Mouse (Mus musculus): ENCODE results near the gene Gm17334. TPM values are rescaled to one million over a fixed set of nuclear protein-coding genes. Genes with fewer than 3 reads are reported as not detected.
A peak's percentile ranks its signal among the peaks of the same experiment; 100 is the strongest.

Gm17334 gene
- polyA plus RNA-seq, 1 experiment: 4.6 TPM

DNA sequence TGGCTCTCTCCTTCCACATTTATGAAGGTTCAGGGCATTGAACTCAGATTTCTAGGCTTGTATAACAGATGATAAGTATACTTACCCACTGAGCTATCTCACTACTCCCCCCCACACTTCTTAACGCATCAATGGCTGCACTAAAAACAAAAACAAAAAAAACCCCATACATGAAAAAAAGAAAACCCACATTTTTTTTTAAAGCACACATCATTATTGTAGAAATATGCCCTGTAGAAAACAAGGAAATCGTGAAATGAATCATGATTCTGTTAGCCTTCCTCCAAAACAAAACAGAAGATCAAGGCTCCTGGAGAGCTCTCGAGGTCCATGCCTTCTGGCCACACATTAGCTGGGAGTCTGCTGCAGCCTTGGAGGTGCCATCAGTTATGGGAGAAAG lies 38.3 kb upstream of the Gm17334 start:
- TF ChIP-seq CTCF (IDR thresholded peaks at IDR 0.05; ENCODE audit: insufficient read depth, low read length) (no peak), POLR2A (IDR thresholded peaks at IDR 0.05; ENCODE audit: borderline replicate concordance, extremely low read depth, low read depth, low read length) (no peak)
- 76% methylated on average over 3 of the region's 3 CpGs for WGBS
- peaks cover 17% of the 10 kb centered on the region for H3K4me1 ChIP-seq (ENCODE audit: control insufficient read depth, insufficient read depth, low read length)
- H3K4me3 ChIP-seq (replicated peaks; ENCODE audit: extremely low read depth, low read depth, low read length): no peak overlapping the region
- DNase-seq: no peak

DNA sequence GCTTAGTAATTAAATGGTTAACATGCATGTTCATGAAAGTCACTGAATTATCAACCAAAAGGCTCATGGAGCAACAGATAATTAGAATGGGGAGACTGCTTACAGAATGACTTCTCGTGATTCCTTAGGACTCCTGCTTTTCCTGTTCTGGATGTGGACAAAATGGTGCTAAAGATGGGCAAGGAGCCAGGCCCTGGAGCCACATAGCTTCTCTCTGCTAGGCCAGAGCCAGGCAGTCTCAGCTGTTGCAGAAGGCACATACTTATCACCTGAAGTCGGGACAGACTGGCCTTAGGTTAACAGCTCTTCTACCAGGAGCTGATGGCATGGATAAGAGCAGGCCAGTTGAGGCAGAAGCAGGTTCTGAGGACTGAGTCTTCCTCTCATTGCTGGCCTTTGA lies 37.8 kb upstream of the Gm17334 start:
- DNase-seq: no peak
- Histone ChIP-seq H3K4me1 (ENCODE audit: control insufficient read depth, insufficient read depth, low read length) (peaks cover 22% of the 10 kb centered on the region), H3K4me3 (replicated peaks; ENCODE audit: extremely low read depth, low read depth, low read length) (no peak overlapping the region)
- WGBS: 38% methylated on average over 2 of the region's 2 CpGs
- TF ChIP-seq CTCF (IDR thresholded peaks at IDR 0.05; ENCODE audit: insufficient read depth, low read length): no peak
- TF ChIP-seq POLR2A (IDR thresholded peaks at IDR 0.05; ENCODE audit: borderline replicate concordance, extremely low read depth, low read depth, low read length): no peak

DNA sequence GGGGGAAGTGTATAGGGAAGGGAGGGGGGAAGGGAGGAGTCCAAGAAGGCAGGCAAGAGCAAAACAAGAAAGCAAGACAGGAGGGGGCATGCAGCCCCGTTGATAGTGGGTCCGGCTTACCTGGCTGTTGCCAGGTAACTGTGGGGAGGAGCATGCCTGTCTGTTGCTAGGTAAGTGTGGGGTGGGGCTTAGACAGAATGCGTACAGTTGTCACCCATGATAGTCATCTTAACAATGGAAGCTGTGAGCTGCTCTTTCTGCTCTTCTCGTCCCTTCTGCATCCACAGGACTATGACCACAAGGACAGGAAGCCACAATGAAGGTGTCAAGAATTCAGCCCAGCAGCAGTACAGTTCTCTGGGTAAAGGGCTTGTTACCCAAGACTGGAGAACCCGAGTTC lies 37.2 kb upstream of the Gm17334 start:
- Histone ChIP-seq H3K4me3 (replicated peaks; ENCODE audit: extremely low read depth, low read depth, low read length) (no peak overlapping the region), H3K4me1 (ENCODE audit: control insufficient read depth, insufficient read depth, low read length) (peaks cover 27% of the 10 kb centered on the region)
- DNase-seq: no peak
- 48% methylated on average over 5 of the region's 5 CpGs for WGBS
- TF ChIP-seq POLR2A (IDR thresholded peaks at IDR 0.05; ENCODE audit: borderline replicate concordance, extremely low read depth, low read depth, low read length) (no peak), CTCF (IDR thresholded peaks at IDR 0.05; ENCODE audit: insufficient read depth, low read length) (no peak)

DNA sequence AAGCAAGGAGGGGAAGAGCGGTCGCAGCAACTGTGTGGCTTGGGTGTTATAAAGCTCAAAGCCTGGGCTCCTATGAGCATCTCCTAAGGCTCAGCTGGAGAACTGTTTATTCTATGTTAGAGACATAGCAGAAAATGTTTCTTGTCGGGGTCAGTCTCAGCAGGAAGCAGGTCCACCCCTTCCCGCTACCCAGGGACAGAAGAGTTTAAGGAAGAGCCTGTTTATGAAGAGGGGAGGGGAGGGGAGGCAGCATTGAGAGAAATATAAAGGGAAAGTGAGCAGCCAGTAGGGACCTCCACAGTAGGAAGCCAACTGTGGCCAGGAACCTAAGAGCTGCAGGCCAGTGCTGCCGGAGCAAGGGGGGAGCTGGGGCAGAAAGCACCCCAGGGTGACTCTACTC lies 36.4 kb upstream of the Gm17334 start:
- DNase-seq: no peak
- H3K4me1 ChIP-seq (ENCODE audit: control insufficient read depth, insufficient read depth, low read length): peaks cover 27% of the 10 kb centered on the region
- no peak overlapping the region for H3K4me3 ChIP-seq (replicated peaks; ENCODE audit: extremely low read depth, low read depth, low read length)
- WGBS: 36% methylated on average over 5 of the region's 5 CpGs
- TF ChIP-seq CTCF (IDR thresholded peaks at IDR 0.05; ENCODE audit: insufficient read depth, low read length): no peak
- TF ChIP-seq POLR2A (IDR thresholded peaks at IDR 0.05; ENCODE audit: borderline replicate concordance, extremely low read depth, low read depth, low read length): peak; percentile 41; the same call in 1 of the 2 replicates

DNA sequence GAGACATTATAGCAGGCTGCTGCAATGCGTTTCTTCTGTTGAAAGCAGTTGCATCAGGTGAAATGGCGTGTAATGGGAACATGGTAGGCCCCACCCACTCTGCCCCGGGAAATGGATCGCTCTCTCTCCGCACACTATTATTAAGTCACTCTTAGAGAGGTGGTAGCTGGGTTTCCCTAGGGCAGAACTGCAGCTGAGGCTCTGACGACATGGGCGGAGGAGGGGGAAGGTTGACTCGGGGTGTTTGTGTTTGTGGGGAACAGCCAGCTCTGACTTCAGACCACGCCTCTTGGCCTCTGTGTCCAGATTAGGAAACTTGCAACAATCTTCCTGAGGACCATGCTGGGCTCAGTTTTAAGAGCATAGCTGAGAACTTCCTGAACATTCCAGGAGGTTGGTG lies 32.8 kb upstream of the Gm17334 start:
- Histone ChIP-seq H3K4me1 (ENCODE audit: control insufficient read depth, insufficient read depth, low read length) (peaks cover 21% of the 10 kb centered on the region), H3K4me3 (replicated peaks; ENCODE audit: extremely low read depth, low read depth, low read length) (no peak overlapping the region)
- WGBS: 21% methylated on average over 9 of the region's 9 CpGs
- TF ChIP-seq POLR2A (IDR thresholded peaks at IDR 0.05; ENCODE audit: borderline replicate concordance, extremely low read depth, low read depth, low read length) (peak; percentile 14; the same call in 1 of the 2 replicates), CTCF (IDR thresholded peaks at IDR 0.05; ENCODE audit: insufficient read depth, low read length) (no peak)
- DNase-seq: peak; percentile 73

DNA sequence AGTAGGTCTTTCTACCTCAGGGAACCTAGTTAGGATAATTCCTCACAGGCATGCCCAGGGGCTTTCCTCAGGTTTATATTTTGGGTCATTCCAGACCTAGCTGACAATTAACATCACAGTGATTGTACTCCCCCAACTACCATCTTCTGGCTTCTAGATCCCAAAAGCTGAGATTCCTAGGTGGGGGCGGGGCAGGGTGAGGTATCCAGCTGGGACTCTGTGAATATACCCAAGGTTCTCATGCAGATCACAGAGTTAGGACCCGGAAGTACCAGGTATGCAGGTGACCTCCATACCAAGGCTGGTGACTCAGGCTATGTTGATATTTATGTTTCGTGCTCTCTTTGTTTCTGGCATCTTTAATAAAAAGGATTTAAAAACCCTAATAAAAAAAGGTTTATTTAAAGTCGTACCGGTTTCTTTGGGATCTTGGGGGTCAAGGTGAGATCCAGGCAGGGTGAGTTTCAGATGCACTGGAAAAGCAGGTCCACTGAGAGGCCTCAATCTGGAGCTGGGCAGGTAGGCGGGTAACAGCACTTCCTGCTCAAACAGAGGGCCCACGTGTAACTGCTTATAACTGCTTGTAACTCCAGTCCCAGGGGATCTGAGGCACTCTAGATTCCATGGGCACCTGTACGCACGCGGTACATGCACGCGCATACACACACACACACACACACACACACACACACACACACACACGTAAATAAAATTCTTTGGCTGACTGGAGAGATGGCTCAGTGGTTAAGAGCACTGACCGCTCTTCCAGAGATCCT lies 31.8 kb upstream of the Gm17334 start:
- peaks cover 15% of the 10 kb centered on the region for H3K4me1 ChIP-seq (ENCODE audit: control insufficient read depth, insufficient read depth, low read length)
- no peak for TF ChIP-seq POLR2A (IDR thresholded peaks at IDR 0.05; ENCODE audit: borderline replicate concordance, extremely low read depth, low read depth, low read length)
- no peak for TF ChIP-seq CTCF (IDR thresholded peaks at IDR 0.05; ENCODE audit: insufficient read depth, low read length)
- no peak overlapping the region for H3K4me3 ChIP-seq (replicated peaks; ENCODE audit: extremely low read depth, low read depth, low read length)
- WGBS: 74% methylated on average over 14 of the region's 14 CpGs
- DNase-seq: no peak

DNA sequence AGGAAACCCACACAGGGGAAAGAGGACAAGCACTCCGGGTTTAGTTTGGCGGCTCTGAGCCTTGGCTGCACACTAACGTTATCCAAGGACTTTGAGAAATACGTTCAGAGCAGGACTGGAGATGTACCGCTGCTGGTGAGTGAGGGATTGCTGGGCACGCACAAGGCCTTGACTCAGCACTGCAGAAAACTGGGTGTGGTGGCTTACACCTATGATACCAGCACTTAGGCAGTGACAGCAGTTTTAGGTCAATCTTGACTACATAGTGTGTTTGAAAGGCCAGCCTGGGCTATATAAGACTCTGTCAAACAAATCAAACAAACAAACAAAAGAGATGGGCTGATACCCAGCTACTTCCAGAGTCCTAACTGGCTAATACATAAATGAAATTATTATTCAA lies 30.5 kb upstream of the Gm17334 start:
- no peak for DNase-seq
- Histone ChIP-seq H3K4me1 (ENCODE audit: control insufficient read depth, insufficient read depth, low read length) (peaks cover 12% of the 10 kb centered on the region), H3K4me3 (replicated peaks; ENCODE audit: extremely low read depth, low read depth, low read length) (no peak overlapping the region)
- no peak for TF ChIP-seq CTCF (IDR thresholded peaks at IDR 0.05; ENCODE audit: insufficient read depth, low read length)
- no peak for TF ChIP-seq POLR2A (IDR thresholded peaks at IDR 0.05; ENCODE audit: borderline replicate concordance, extremely low read depth, low read depth, low read length)
- WGBS: 67% methylated on average over 6 of the region's 6 CpGs

DNA sequence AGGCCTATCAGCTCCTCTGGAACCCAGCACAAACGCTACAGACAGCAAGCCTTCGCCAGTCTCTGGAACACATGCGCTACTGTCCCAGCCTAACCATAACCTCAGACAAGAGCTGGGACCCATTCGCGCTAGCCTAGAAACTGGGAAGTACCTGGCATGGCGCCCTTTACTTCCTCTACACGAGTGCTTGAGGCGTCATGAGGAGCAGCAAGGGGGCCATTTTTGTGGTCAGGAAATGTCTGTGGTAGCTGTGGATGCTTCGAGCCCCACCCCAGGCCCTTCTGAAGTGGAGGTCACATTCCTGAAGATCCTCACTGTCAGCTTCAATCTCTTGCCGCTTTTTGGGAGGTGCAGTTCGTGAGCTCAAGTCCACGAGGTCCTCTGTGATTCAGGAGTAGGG lies 30.1 kb upstream of the Gm17334 start:
- DNase-seq: no peak
- Histone ChIP-seq H3K4me3 (replicated peaks; ENCODE audit: extremely low read depth, low read depth, low read length) (no peak overlapping the region), H3K4me1 (ENCODE audit: control insufficient read depth, insufficient read depth, low read length) (peaks cover 12% of the 10 kb centered on the region)
- TF ChIP-seq CTCF (IDR thresholded peaks at IDR 0.05; ENCODE audit: insufficient read depth, low read length): no peak
- no peak for TF ChIP-seq POLR2A (IDR thresholded peaks at IDR 0.05; ENCODE audit: borderline replicate concordance, extremely low read depth, low read depth, low read length)
- WGBS: 51% methylated on average over 12 of the region's 12 CpGs

DNA sequence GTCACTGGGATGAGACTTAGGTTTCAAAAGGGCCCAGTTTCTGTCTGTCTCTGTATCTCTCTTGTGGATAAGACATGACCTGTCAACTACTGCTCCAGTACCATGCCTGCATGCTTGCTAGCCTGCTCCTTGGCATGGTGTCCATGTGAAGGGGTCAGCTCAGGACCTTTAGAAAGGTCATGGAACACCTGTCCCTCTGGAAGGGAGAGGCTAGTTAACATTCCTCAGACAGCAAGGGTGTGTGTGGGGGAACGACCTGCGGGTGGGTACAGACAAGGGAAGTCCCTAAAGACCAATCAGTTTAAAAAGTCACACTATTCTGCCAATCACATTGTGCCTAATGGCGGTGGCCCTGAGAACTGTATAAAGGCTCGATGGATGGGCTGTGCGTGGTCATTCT lies 28.0 kb upstream of the Gm17334 start:
- 89% methylated on average over 5 of the region's 5 CpGs for WGBS
- TF ChIP-seq CTCF (IDR thresholded peaks at IDR 0.05; ENCODE audit: insufficient read depth, low read length) (no peak), POLR2A (IDR thresholded peaks at IDR 0.05; ENCODE audit: borderline replicate concordance, extremely low read depth, low read depth, low read length) (no peak)
- Histone ChIP-seq H3K4me1 (ENCODE audit: control insufficient read depth, insufficient read depth, low read length) (peaks cover 18% of the 10 kb centered on the region), H3K4me3 (replicated peaks; ENCODE audit: extremely low read depth, low read depth, low read length) (no peak overlapping the region)
- no peak for DNase-seq

DNA sequence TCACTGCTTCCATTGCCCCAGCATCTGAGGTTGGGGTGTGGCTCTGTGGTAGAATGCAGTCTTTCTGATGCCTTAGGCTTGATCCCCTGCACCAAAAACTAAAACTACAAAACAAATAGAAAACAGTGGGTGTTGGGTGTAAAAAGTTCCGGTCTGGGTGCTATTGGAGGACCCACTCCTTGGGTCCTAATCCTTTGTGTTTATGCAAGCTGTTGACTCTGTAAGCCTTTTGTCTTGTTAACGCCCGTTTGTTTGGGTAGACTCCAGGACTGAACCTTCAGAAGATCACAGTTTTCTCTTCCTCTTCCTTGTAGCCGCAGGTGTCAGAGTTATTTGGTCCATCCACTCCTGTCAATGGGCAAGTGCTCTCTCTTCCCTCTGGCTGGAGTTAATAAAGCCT lies 27.0 kb upstream of the Gm17334 start:
- no peak for DNase-seq
- Histone ChIP-seq H3K4me3 (replicated peaks; ENCODE audit: extremely low read depth, low read depth, low read length) (no peak overlapping the region), H3K4me1 (ENCODE audit: control insufficient read depth, insufficient read depth, low read length) (peaks cover 20% of the 10 kb centered on the region)
- 58% methylated on average over 4 of the region's 4 CpGs for WGBS
- TF ChIP-seq CTCF (IDR thresholded peaks at IDR 0.05; ENCODE audit: insufficient read depth, low read length) (no peak), POLR2A (IDR thresholded peaks at IDR 0.05; ENCODE audit: borderline replicate concordance, extremely low read depth, low read depth, low read length) (no peak)

All from lung, adult 2 months (tissue).